Mouse (Mus musculus) erythroblast, embryonic 14.5 days (primary cell): ENCODE measurements around the gene Ppp1r12c.

ENCODE experiments used
- GATA1 ChIP-seq: IDR thresholded peaks from 2 replicates; pipeline ENCODE4 v1.6.1; 2012; ENCODE audit warnings: low read length, inconsistent platforms, mixed read lengths
- TAL1 ChIP-seq: IDR thresholded peaks from 3 replicates; pipeline ENCODE4 v1.6.1; 2012; ENCODE audit warnings: low read length, inconsistent platforms, mixed read lengths

GRCm38 (mm10) chr7:4496468-4496867, 5.0 kb downstream of the Ppp1r12c start:
- TF ChIP-seq GATA1, result no peak
- no peak for TF ChIP-seq TAL1
